Comparison of ENCODE assay signal across 8 mouse cellular contexts in the genomic region with DNA sequence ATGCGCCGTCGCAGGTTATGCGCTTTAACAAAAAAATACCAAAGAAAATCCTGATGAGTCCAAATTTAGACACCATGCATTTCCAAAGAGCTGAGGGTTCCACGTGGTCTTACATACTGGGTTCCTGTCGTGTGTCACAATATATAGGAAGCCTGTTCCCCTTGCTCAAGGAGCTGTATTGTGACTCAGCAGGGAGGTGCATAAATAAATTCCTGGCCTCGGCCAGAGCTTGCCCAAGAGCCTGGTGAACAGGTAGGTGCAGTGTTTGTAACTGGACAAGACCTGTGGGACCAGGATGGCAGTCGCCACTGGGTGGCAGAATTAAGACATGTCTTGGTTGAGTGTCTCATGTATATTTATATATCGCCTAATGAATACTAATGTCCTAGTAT. TPM values are rescaled to one million over a fixed set of nuclear protein-coding genes. Genes with fewer than 3 reads are reported as not detected.
DNase-seq lines count a peak whose midpoint lies in the region; ATAC-seq and TF ChIP-seq lines count a peak whose summit lies in the region.

No protein-coding gene starts in this region.

- TF ChIP-seq POLR2A in kidney, adult 2 months (IDR thresholded peaks at IDR 0.05; ENCODE audit: low read depth, low read length), result no peak

- no peaks in the 10 kb centered on the region for H3K9me3 ChIP-seq in embryonic facial prominence, embryonic 14.5 days (ENCODE audit: control insufficient read depth, low read length)
- no peaks in the 10 kb centered on the region for H3K9me3 ChIP-seq in limb, embryonic 11.5 days (ENCODE audit: control insufficient read depth, low read length)
- H3K9me3 ChIP-seq in midbrain, embryonic 12.5 days, result no peaks in the 10 kb centered on the region

- peaks cover 7% of the 10 kb centered on the region; the same call in 1 of the 2 replicates for H3K4me1 ChIP-seq in embryonic facial prominence, embryonic 14.5 days (ENCODE audit: control insufficient read depth, insufficient read depth, low read length)
- peaks cover 9% of the 10 kb centered on the region; the same call in 1 of the 2 replicates for H3K4me1 ChIP-seq in kidney, adult 2 months (ENCODE audit: control insufficient read depth, insufficient read depth, low read length)
- no peaks in the 10 kb centered on the region for H3K4me1 ChIP-seq in limb, embryonic 11.5 days (ENCODE audit: control insufficient read depth, insufficient read depth, low read length)
- peaks cover 8% of the 10 kb centered on the region; the same call in 1 of the 2 replicates for H3K4me1 ChIP-seq in midbrain, embryonic 12.5 days

- no peaks in the 10 kb centered on the region for H3K27me3 ChIP-seq in embryonic facial prominence, embryonic 14.5 days (replicated peaks; ENCODE audit: control insufficient read depth, insufficient read depth, low read length)
- H3K27me3 ChIP-seq in kidney, adult 2 months (replicated peaks; ENCODE audit: control insufficient read depth, insufficient read depth, low read length), result no peaks in the 10 kb centered on the region
- H3K27me3 ChIP-seq in limb, embryonic 11.5 days (ENCODE audit: control insufficient read depth, insufficient read depth, low read length), result no peaks in the 10 kb centered on the region
- no peaks in the 10 kb centered on the region for H3K27me3 ChIP-seq in midbrain, embryonic 12.5 days

- peak; percentile 39 to 66 for DNase-seq in thymus, adult 18-20 months
- no peak for DNase-seq in thymus, postnatal 0 days (ENCODE audit: low spot score)
- DNase-seq in embryonic facial prominence, embryonic 14.5 days (ENCODE audit: low spot score), result peak; percentile 70
- DNase-seq in heart, adult 18-20 months, result peak; percentile 71 to 80
- peak; percentile 88 for DNase-seq in kidney, adult 2 months
- DNase-seq in limb, embryonic 11.5 days (ENCODE audit: low spot score), result peak; percentile 49
- DNase-seq in spleen, adult 18-20 months, result peak; percentile 51 to 70

- WGBS in embryonic facial prominence, embryonic 14.5 days, result 10% methylated on average over 9 of the region's 9 CpGs
- 5% methylated on average over 9 of the region's 9 CpGs for WGBS in kidney, adult 2 months
- 18% methylated on average over 9 of the region's 9 CpGs for WGBS in limb, embryonic 11.5 days
- WGBS in midbrain, embryonic 12.5 days, result 11% methylated on average over 9 of the region's 9 CpGs

- H3K4me2 ChIP-seq in embryonic facial prominence, embryonic 14.5 days (ENCODE audit: low read depth, low read length), result peak overlapping the region; percentile 95
- peak overlapping the region; percentile 79 for H3K4me2 ChIP-seq in limb, embryonic 11.5 days (ENCODE audit: low read depth, severe bottlenecking)
- peak overlapping the region; percentile 81 for H3K4me2 ChIP-seq in midbrain, embryonic 12.5 days (replicated peaks)

- peak; percentile 32 for ATAC-seq in embryonic facial prominence, embryonic 14.5 days (ENCODE audit: low read depth)
- peak; percentile 64; the same call in 1 of the 2 replicates for ATAC-seq in limb, embryonic 11.5 days (ENCODE audit: insufficient number of reproducible peaks, low FRiP score, low TSS enrichment, low read depth)
- peak; percentile 57 for ATAC-seq in midbrain, embryonic 12.5 days (ENCODE audit: low FRiP score, low read depth)

- peak overlapping the region; percentile 88 for H3K4me3 ChIP-seq in embryonic facial prominence, embryonic 14.5 days (ENCODE audit: low read depth, low read length)
- peak overlapping the region; percentile 60 for H3K4me3 ChIP-seq in kidney, adult 2 months (ENCODE audit: insufficient read depth, low read depth, low read length)
- peak overlapping the region; percentile 66 for H3K4me3 ChIP-seq in limb, embryonic 11.5 days (ENCODE audit: low read depth, low read length)
- peak overlapping the region; percentile 86 for H3K4me3 ChIP-seq in midbrain, embryonic 12.5 days

- peak overlapping the region; percentile 12; the same call in 1 of the 2 replicates for H3K27ac ChIP-seq in embryonic facial prominence, embryonic 14.5 days (replicated peaks; ENCODE audit: low read depth, low read length)
- H3K27ac ChIP-seq in kidney, adult 2 months (ENCODE audit: insufficient read depth, low read depth, low read length), result peak overlapping the region; percentile 52
- H3K27ac ChIP-seq in limb, embryonic 11.5 days (replicated peaks; ENCODE audit: low read depth, low read length), result no peak overlapping the region
- H3K27ac ChIP-seq in midbrain, embryonic 12.5 days (replicated peaks), result peak overlapping the region; percentile 83

- no peaks in the 10 kb centered on the region for H3K36me3 ChIP-seq in embryonic facial prominence, embryonic 14.5 days (ENCODE audit: control insufficient read depth, insufficient read depth, low read length)
- H3K36me3 ChIP-seq in kidney, adult 2 months (ENCODE audit: control insufficient read depth, insufficient read depth, low read length), result no peaks in the 10 kb centered on the region
- no peaks in the 10 kb centered on the region for H3K36me3 ChIP-seq in limb, embryonic 11.5 days (ENCODE audit: control insufficient read depth, insufficient read depth, low read length)
- H3K36me3 ChIP-seq in midbrain, embryonic 12.5 days, result no peaks in the 10 kb centered on the region

- peak; percentile 71 for TF ChIP-seq CTCF in kidney, adult 2 months (conservative IDR thresholded peaks at IDR 0.05; ENCODE audit: insufficient read depth, insufficient read length, low read depth, low read length)

- peak overlapping the region; percentile 56 for H3K9ac ChIP-seq in embryonic facial prominence, embryonic 14.5 days (ENCODE audit: low read depth, low read length)
- no peak overlapping the region for H3K9ac ChIP-seq in limb, embryonic 11.5 days (ENCODE audit: low read length)
- peak overlapping the region; percentile 60 for H3K9ac ChIP-seq in midbrain, embryonic 12.5 days (replicated peaks)

RNA-seq across cellular contexts. Expression of gene Clcn3, which starts 0.6 kb away (rescaled TPM):
- polyA plus RNA-seq in thymus, postnatal 0 days (2015; fragmentation: Nextera tagmentation; extraction: Ambion mirVana), result 26.5 and 31.8 TPM in 2 replicates
- polyA plus RNA-seq in embryonic facial prominence, embryonic 14.5 days (2014; fragmentation: Nextera tagmentation; extraction: Ambion mirVana), result 16.9 and 18.2 TPM in 2 replicates
- 10 to 100 TPM; 31.6 to 32.0 TPM for total RNA-seq in heart, adult 18-20 months (2021)
- 24.6 and 27.0 TPM in 2 replicates for polyA plus RNA-seq in kidney, adult 2 months (2012; rRNA removed)
- 10.6 and 11.1 TPM in 2 replicates for polyA plus RNA-seq in limb, embryonic 11.5 days (2014; fragmentation: Nextera tagmentation; extraction: Ambion mirVana)
- polyA plus RNA-seq in midbrain, embryonic 12.5 days (2016; fragmentation: Nextera tagmentation; extraction: Ambion mirVana), result 47.9 and 49.4 TPM in 2 replicates

RNA-seq across cellular contexts. Expression of gene Nek1, which starts 9.3 kb away (rescaled TPM):
- polyA plus RNA-seq in thymus, postnatal 0 days (2015; fragmentation: Nextera tagmentation; extraction: Ambion mirVana), result 9.5 and 11.8 TPM in 2 replicates
- 23.0 and 23.3 TPM in 2 replicates for polyA plus RNA-seq in embryonic facial prominence, embryonic 14.5 days (2014; fragmentation: Nextera tagmentation; extraction: Ambion mirVana)
- 1 to 10 TPM; 9.5 to 9.6 TPM for total RNA-seq in heart, adult 18-20 months (2021)
- polyA plus RNA-seq in kidney, adult 2 months (2012; rRNA removed), result 2.9 and 3.4 TPM in 2 replicates
- 23.1 and 24.1 TPM in 2 replicates for polyA plus RNA-seq in limb, embryonic 11.5 days (2014; fragmentation: Nextera tagmentation; extraction: Ambion mirVana)
- 19.9 and 23.5 TPM in 2 replicates for polyA plus RNA-seq in midbrain, embryonic 12.5 days (2016; fragmentation: Nextera tagmentation; extraction: Ambion mirVana)
